In the genomic region with DNA sequence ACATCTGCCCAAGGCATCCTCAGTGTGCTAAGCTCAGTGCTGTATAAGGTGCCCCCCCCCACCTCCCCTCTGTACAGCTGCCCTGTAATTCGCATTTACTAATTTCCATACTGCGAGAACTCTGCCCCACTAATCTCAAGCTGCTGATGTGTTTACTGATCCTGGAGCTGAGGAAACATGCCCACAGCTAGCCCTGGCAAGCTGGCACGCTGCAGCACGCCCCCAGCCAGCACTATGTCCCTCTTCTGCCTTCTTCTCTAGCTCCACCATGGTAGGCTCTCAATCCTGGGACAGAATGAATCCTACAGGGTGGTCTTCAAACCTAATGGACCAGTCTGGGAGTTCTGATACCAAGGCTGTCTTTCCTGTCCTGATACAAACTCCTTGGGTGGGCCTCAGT, we compare ENCODE assay signal across 19 mouse cellular contexts.
"Had no signal": no experiment of that assay in that cellular context is flagged by ENCODE, and none has a peak within 500 bp of the region (broad histone marks: within the 10 kb centered on the region; RNA-seq: fewer than 3 reads in every experiment).

No protein-coding gene starts in this region.

- H3K27ac ChIP-seq: intestine, embryonic 15.5 days; kidney, embryonic 15.5 days; limb, embryonic 12.5 days; limb, embryonic 15.5 days; liver, embryonic 14.5 days; macrophage; midbrain, embryonic 12.5 days; midbrain, embryonic 15.5 days; neural tube, embryonic 13.5 days; stomach, embryonic 15.5 days had no signal

- H3K4me3 ChIP-seq: intestine, embryonic 15.5 days; kidney, embryonic 15.5 days; limb, embryonic 12.5 days; limb, embryonic 15.5 days; midbrain, embryonic 12.5 days; midbrain, embryonic 15.5 days; neural tube, embryonic 13.5 days; stomach, embryonic 15.5 days had no signal

- H3K4me1 ChIP-seq: intestine, embryonic 15.5 days; limb, embryonic 12.5 days; limb, embryonic 15.5 days; midbrain, embryonic 12.5 days; midbrain, embryonic 15.5 days; neural tube, embryonic 13.5 days; stomach, embryonic 15.5 days had no signal

- DNase-seq: kidney, adult 11 months; kidney, adult 8-10 months; kidney, postnatal 10 days; kidney, postnatal 36 days; left cerebral cortex, postnatal 4 days; liver, postnatal 0 days; lung, embryonic 14.5 days; spleen, adult 18-20 months; thymus, postnatal 36 days had no signal
